Mouse (Mus musculus) gastrocnemius, adult 2 months (tissue): ENCODE measurements around the gene Lcor. TPM values are rescaled to one million over a fixed set of nuclear protein-coding genes. Genes with fewer than 3 reads are reported as not detected.

Experiments used
- DNase-seq: peaks from one replicate; pipeline ENCODE4 v3.0.0; 2022
- H3K27ac ChIP-seq: fragments of 200-600 bp; 2 replicates; pipeline ENCODE4 v1.8.1; 2022; ENCODE audit warnings: mild to moderate bottlenecking
- H3K4me3 ChIP-seq: fragments of 200-600 bp; 2 replicates; pipeline ENCODE4 v1.8.1; 2022; ENCODE audit warnings: mild to moderate bottlenecking, moderate library complexity
- CTCF ChIP-seq: fragments of 200-600 bp; IDR thresholded peaks from 2 replicates; pipeline ENCODE4 v1.8.1; 2022; ENCODE audit warnings: antibody characterized with exemption, mild to moderate bottlenecking, moderate library complexity
- intact Hi-C: fragments of 180-260 bp; cut with DNase I; formaldehyde crosslinking; loops from one replicate; pipeline ENCODE4 v1.15.1; 2025
- total RNA-seq, 2 experiments: library from RNA; stranded (reverse); gene quantifications; 2 replicates each; pipeline ENCODE4 v1.2.3; 2021

Lcor gene
- total RNA-seq, 2 experiments from 2014 or later: 13.0 to 18.9 TPM

GRCm38 (mm10) chr19:41481887-41482189, 599 bp upstream of the Lcor start:
- intact Hi-C loops: loop anchor here (2.0 to 5.0 kb wide), 2 partner anchors 137 to 165 kb away; no protein-coding TSS in a partner anchor
- TF ChIP-seq CTCF: no peak
- no peak for DNase-seq
- H3K4me3 ChIP-seq: peak overlapping the region; percentile 95
- peak overlapping the region; percentile 98 for H3K27ac ChIP-seq

- intact Hi-C loops: loop anchor here (2.0 to 5.0 kb wide), 2 partner anchors 136 to 166 kb away; no protein-coding TSS in a partner anchor
- H3K4me3 ChIP-seq: peak overlapping the region; percentile 95
- H3K27ac ChIP-seq: peak overlapping the region; percentile 98
- DNase-seq: peak; percentile 87
- TF ChIP-seq CTCF: no peak
Observed at GRCm38 (mm10) chr19:41482909-41483444, 540 bp downstream of the Lcor start.

GRCm38 (mm10) chr19:41483445-41484040, 1.1 kb downstream of the Lcor start:
- intact Hi-C loops: loop anchor here (2.0 to 5.0 kb wide), 2 partner anchors 135 to 166 kb away; no protein-coding TSS in a partner anchor
- H3K27ac ChIP-seq: peak overlapping the region; percentile 93
- TF ChIP-seq CTCF: no peak
- peak; percentile 45 for DNase-seq
- H3K4me3 ChIP-seq: peak overlapping the region; percentile 95

GRCm38 (mm10) chr19:41484361-41484760, 1.9 kb downstream of the Lcor start:
- no peak for TF ChIP-seq CTCF
- H3K27ac ChIP-seq: peak overlapping the region; percentile 93; the same call in 1 of the 2 replicates
- peak overlapping the region; percentile 95 for H3K4me3 ChIP-seq
- intact Hi-C loops: loop anchor here (5.0 kb wide), 1 partner anchor 167 kb away; no protein-coding TSS in a partner anchor
- DNase-seq: no peak

- intact Hi-C loops: no loop called here
- H3K27ac ChIP-seq: peak overlapping the region; percentile 36
- no peak overlapping the region for H3K4me3 ChIP-seq
- TF ChIP-seq CTCF: no peak
- DNase-seq: no peak
Observed at GRCm38 (mm10) chr19:41495382-41496032, 13.1 kb downstream of the Lcor start.

GRCm38 (mm10) chr19:41496058-41496457, 13.6 kb downstream of the Lcor start:
- TF ChIP-seq CTCF: no peak
- intact Hi-C loops: no loop called here
- DNase-seq: no peak
- Histone ChIP-seq H3K27ac (peak overlapping the region; percentile 29), H3K4me3 (no peak overlapping the region)

- Histone ChIP-seq H3K4me3 (no peak overlapping the region), H3K27ac (no peak overlapping the region)
- TF ChIP-seq CTCF: no peak
- DNase-seq: no peak
- intact Hi-C loops: no loop called here
Observed at GRCm38 (mm10) chr19:41507872-41508271, 25.4 kb downstream of the Lcor start.

- DNase-seq: peak; percentile 53
- peak overlapping the region; percentile 84 for H3K27ac ChIP-seq
Observed at GRCm38 (mm10) chr19:41514836-41515235, 32.4 kb downstream of the Lcor start.

GRCm38 (mm10) chr19:41515549-41515948, 33.1 kb downstream of the Lcor start:
- no peak for TF ChIP-seq CTCF
- intact Hi-C loops: no loop called here
- no peak for DNase-seq
- H3K27ac ChIP-seq: peak overlapping the region; percentile 84
- no peak overlapping the region for H3K4me3 ChIP-seq

More at GRCm38 (mm10) chr19:41514836-41515235, 32.4 kb downstream of the Lcor start:
- H3K4me3 ChIP-seq: no peak overlapping the region
- TF ChIP-seq CTCF: no peak
- intact Hi-C loops: no loop called here

- DNase-seq: no peak
- intact Hi-C loops: no loop called here
- no peak overlapping the region for H3K27ac ChIP-seq
- no peak for TF ChIP-seq CTCF
- H3K4me3 ChIP-seq: no peak overlapping the region
Observed at GRCm38 (mm10) chr19:41517006-41517405, 34.6 kb downstream of the Lcor start.

- TF ChIP-seq CTCF: no peak
- Histone ChIP-seq H3K4me3 (no peak overlapping the region), H3K27ac (no peak overlapping the region)
- intact Hi-C loops: no loop called here
- DNase-seq: no peak
Observed at GRCm38 (mm10) chr19:41519121-41519520, 36.7 kb downstream of the Lcor start.

GRCm38 (mm10) chr19:41522246-41522645, 39.8 kb downstream of the Lcor start:
- Histone ChIP-seq H3K27ac (peak overlapping the region; percentile 20; the same call in 1 of the 2 replicates), H3K4me3 (no peak overlapping the region)
- no peak for DNase-seq
- TF ChIP-seq CTCF: no peak
- intact Hi-C loops: no loop called here
